Mouse (Mus musculus): ENCODE measurements around the gene Tdrd9.

- TF ChIP-seq POLR2A (IDR thresholded peaks at IDR 0.05; ENCODE audit: control insufficient read depth in 1 of 2, insufficient read depth in 1 of 2, low read depth in 1 of 2, low read length in 2 of 2, poor library complexity in 1 of 2) (no peak), KAT2A (conservative IDR thresholded peaks at IDR 0.05; ENCODE audit: low read depth, low read length) (no peak), MEF2A (IDR thresholded peaks at IDR 0.05; ENCODE audit: extremely low read depth, insufficient replicate concordance, low read depth, low read length, poor library complexity, severe bottlenecking) (no peak), CTCF (IDR thresholded peaks at IDR 0.05 in 2 of 3, conservative IDR thresholded peaks at IDR 0.05 in 1 of 3; ENCODE audit: control insufficient read depth in 1 of 3, insufficient read depth in 1 of 3, low read depth in 2 of 3, low read length in 3 of 3, poor library complexity in 1 of 3, severe bottlenecking in 1 of 3) (no peak)
Measured at GRCm38 (mm10) chr12:111978274-111978673, 6.9 kb downstream of the Tdrd9 start.
